8 mouse cellular contexts compared by ENCODE assay signal in the genomic region with DNA sequence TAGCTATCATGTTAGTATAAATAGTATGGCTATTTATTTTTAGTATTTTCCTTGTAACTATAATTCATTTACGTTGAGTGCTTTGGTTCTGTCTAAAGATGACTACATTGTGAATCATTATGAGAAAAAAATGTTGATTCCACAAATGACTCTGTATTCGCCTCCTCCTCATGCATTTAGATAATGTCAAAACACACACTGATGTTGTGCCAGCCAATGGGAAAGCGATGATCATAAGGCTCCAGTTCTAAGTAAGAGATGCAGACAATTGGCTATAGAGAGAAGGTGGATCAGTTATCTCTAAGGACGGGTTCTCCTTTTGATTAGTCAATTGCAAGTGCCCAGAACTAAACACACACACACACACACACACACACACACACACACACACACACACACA.
"Had no signal": no experiment of that assay in that cellular context is flagged by ENCODE, and none has a peak within 500 bp of the region (broad histone marks: within the 10 kb centered on the region; RNA-seq: fewer than 3 reads in every experiment).

No protein-coding gene starts in this region.

- DNase-seq: kidney, adult 18-20 months; kidney, postnatal 14 days; layer of hippocampus, postnatal 36 days; liver; liver, embryonic 13.5 days; liver, postnatal 0 days; lung, postnatal 14 days; thymus, postnatal 4 days had no signal
